Mouse (Mus musculus) liver, embryonic 16.5 days (tissue): Measurements from ENCODE around the gene Ctla4. TPM values are rescaled to one million over a fixed set of nuclear protein-coding genes. Genes with fewer than 3 reads are reported as not detected.

ENCODE experiments used
- ATAC-seq: fragments of 200-750 bp; cut with Nextera tagmentation; 2 replicates; pipeline ENCODE4 v1.8.0; 2017; ENCODE audit warnings: low read depth, mild to moderate bottlenecking, moderate number of reproducible peaks, moderate library complexity
- H3K27ac ChIP-seq: fragments of 300-500 bp; sonication (generic); 2 replicates; pipeline ENCODE4 v1.5.1; 2014; ENCODE audit warnings: mild to moderate bottlenecking, low read length
- H3K27me3 ChIP-seq: fragments of 300-500 bp; sonication (generic); 2 replicates; pipeline ENCODE4 v1.6.1; 2014; ENCODE audit warnings: low read depth, low read length, mixed read lengths; ENCODE audit not compliant: control insufficient read depth, insufficient read depth
- H3K36me3 ChIP-seq: fragments of 300-500 bp; sonication (generic); 2 replicates; pipeline ENCODE4 v1.6.1; 2014; ENCODE audit warnings: mild to moderate bottlenecking; ENCODE audit not compliant: control insufficient read depth, insufficient read depth
- H3K4me1 ChIP-seq: fragments of 300-500 bp; sonication (generic); 2 replicates; pipeline ENCODE4 v1.6.1; 2014; ENCODE audit warnings: low read depth, low read length, mixed read lengths; ENCODE audit not compliant: control insufficient read depth
- H3K4me2 ChIP-seq: fragments of 300-500 bp; sonication (generic); 2 replicates; pipeline ENCODE4 v1.6.1; 2014; ENCODE audit warnings: low read depth, low read length, mixed read lengths
- H3K4me3 ChIP-seq: fragments of 300-500 bp; sonication (generic); 2 replicates; pipeline ENCODE4 v1.5.1; 2014; ENCODE audit warnings: low read depth, mild to moderate bottlenecking, low read length
- H3K9ac ChIP-seq: fragments of 300-500 bp; sonication (generic); 2 replicates; pipeline ENCODE4 v1.6.1; 2014; ENCODE audit warnings: low read depth, low read length
- H3K9me3 ChIP-seq: fragments of 300-500 bp; sonication (generic); replicated peaks from 2 replicates; pipeline ENCODE4 v1.6.1; 2016; ENCODE audit warnings: low read length; ENCODE audit not compliant: control insufficient read depth
- WGBS: fragments of 180-500 bp; shearing (Covaris S2); extraction: QIAGEN DNeasy Blood & Tissue Kit; methylation state at CpG from one replicate; pipeline ENCODE4 v1.1.7; 2014; ENCODE audit not compliant: insufficient replicate concordance; 5-methylcytosine and 5-hydroxymethylcytosine counted together
- polyA plus RNA-seq: library from polyadenylated mRNA; unstranded; fragments of >200 nt; fragmentation: Nextera tagmentation; extraction: Ambion mirVana; gene quantifications from 2 replicates; pipeline ENCODE4 v1.2.1, GENCODE M21; 2015

The Ctla4 gene
- polyA plus RNA-seq, 1 experiment from 2014 or later: not detected

GRCm38 (mm10) chr1:60907466-60907865 lies 20.7 kb downstream of the Ctla4 start:
- H3K27ac ChIP-seq: no peak overlapping the region
- no peaks in the 10 kb centered on the region for H3K9me3 ChIP-seq
- no peaks in the 10 kb centered on the region for H3K27me3 ChIP-seq
- H3K36me3 ChIP-seq: no peaks in the 10 kb centered on the region
- no peak overlapping the region for H3K4me3 ChIP-seq
- no peak overlapping the region for H3K9ac ChIP-seq
- no peak overlapping the region for H3K4me2 ChIP-seq
- H3K4me1 ChIP-seq: no peaks in the 10 kb centered on the region
- ATAC-seq: no peak
- WGBS: 51% methylated on average over 3 of the region's 3 CpGs

- no peak for ATAC-seq
- no peak overlapping the region for H3K4me3 ChIP-seq
- H3K4me1 ChIP-seq: no peaks in the 10 kb centered on the region
- WGBS: 51% methylated on average over 9 of the region's 9 CpGs
- no peaks in the 10 kb centered on the region for H3K36me3 ChIP-seq
- H3K4me2 ChIP-seq: no peak overlapping the region
- H3K27ac ChIP-seq: no peak overlapping the region
- no peak overlapping the region for H3K9ac ChIP-seq
- H3K9me3 ChIP-seq: no peaks in the 10 kb centered on the region
- no peaks in the 10 kb centered on the region for H3K27me3 ChIP-seq
Measured at GRCm38 (mm10) chr1:60908751-60909161, 22.0 kb downstream of the Ctla4 start.

GRCm38 (mm10) chr1:60909746-60910145 lies 22.9 kb downstream of the Ctla4 start:
- Histone ChIP-seq H3K27me3 (no peaks in the 10 kb centered on the region), H3K27ac (no peak overlapping the region), H3K4me3 (no peak overlapping the region), H3K4me2 (no peak overlapping the region), H3K9ac (no peak overlapping the region), H3K9me3 (no peaks in the 10 kb centered on the region), H3K36me3 (no peaks in the 10 kb centered on the region), H3K4me1 (no peaks in the 10 kb centered on the region)
- no peak for ATAC-seq
- WGBS: 39% methylated on average over 1 of the region's 1 CpGs

GRCm38 (mm10) chr1:60910796-60911195 lies 24.0 kb downstream of the Ctla4 start:
- H3K9me3 ChIP-seq: no peaks in the 10 kb centered on the region
- no peak overlapping the region for H3K4me3 ChIP-seq
- no peaks in the 10 kb centered on the region for H3K4me1 ChIP-seq
- no peaks in the 10 kb centered on the region for H3K36me3 ChIP-seq
- no peak overlapping the region for H3K4me2 ChIP-seq
- H3K9ac ChIP-seq: no peak overlapping the region
- H3K27me3 ChIP-seq: no peaks in the 10 kb centered on the region
- 61% methylated on average over 1 of the region's 1 CpGs for WGBS
- ATAC-seq: no peak
- H3K27ac ChIP-seq: no peak overlapping the region

- Histone ChIP-seq H3K27ac (no peak overlapping the region), H3K27me3 (no peaks in the 10 kb centered on the region), H3K9me3 (no peaks in the 10 kb centered on the region), H3K36me3 (no peaks in the 10 kb centered on the region), H3K9ac (no peak overlapping the region), H3K4me1 (no peaks in the 10 kb centered on the region), H3K4me3 (no peak overlapping the region), H3K4me2 (no peak overlapping the region)
- 44% methylated on average over 3 of the region's 3 CpGs for WGBS
- no peak for ATAC-seq
Measured at GRCm38 (mm10) chr1:60911631-60912030, 24.8 kb downstream of the Ctla4 start.

GRCm38 (mm10) chr1:60913305-60913704 lies 26.5 kb downstream of the Ctla4 start:
- Histone ChIP-seq H3K27me3 (no peaks in the 10 kb centered on the region), H3K4me1 (no peaks in the 10 kb centered on the region), H3K9me3 (no peaks in the 10 kb centered on the region), H3K4me3 (no peak overlapping the region), H3K27ac (no peak overlapping the region), H3K9ac (no peak overlapping the region), H3K4me2 (no peak overlapping the region), H3K36me3 (no peaks in the 10 kb centered on the region)
- WGBS: 62% methylated on average over 4 of the region's 4 CpGs
- no peak for ATAC-seq

- 26% methylated on average over 10 of the region's 10 CpGs for WGBS
Measured at GRCm38 (mm10) chr1:60916281-60916781, 29.5 kb downstream of the Ctla4 start.

GRCm38 (mm10) chr1:60920493-60921355 lies 33.9 kb downstream of the Ctla4 start:
- Histone ChIP-seq H3K36me3 (no peaks in the 10 kb centered on the region), H3K4me1 (no peaks in the 10 kb centered on the region), H3K27ac (no peak overlapping the region), H3K4me3 (no peak overlapping the region), H3K4me2 (no peak overlapping the region), H3K9me3 (no peaks in the 10 kb centered on the region), H3K27me3 (no peaks in the 10 kb centered on the region), H3K9ac (no peak overlapping the region)
- no peak for ATAC-seq
- WGBS: 76% methylated on average over 24 of the region's 24 CpGs

More at GRCm38 (mm10) chr1:60916281-60916781, 29.5 kb downstream of the Ctla4 start:
- Histone ChIP-seq H3K4me2 (no peak overlapping the region), H3K27me3 (no peaks in the 10 kb centered on the region), H3K36me3 (no peaks in the 10 kb centered on the region), H3K4me3 (no peak overlapping the region), H3K4me1 (no peaks in the 10 kb centered on the region), H3K9ac (no peak overlapping the region), H3K27ac (no peak overlapping the region), H3K9me3 (no peaks in the 10 kb centered on the region)
- ATAC-seq: no peak

- Histone ChIP-seq H3K4me1 (no peaks in the 10 kb centered on the region), H3K9me3 (no peaks in the 10 kb centered on the region), H3K27ac (no peak overlapping the region), H3K36me3 (no peaks in the 10 kb centered on the region), H3K27me3 (no peaks in the 10 kb centered on the region), H3K9ac (no peak overlapping the region), H3K4me3 (no peak overlapping the region), H3K4me2 (no peak overlapping the region)
- WGBS: 54% methylated on average over 3 of the region's 3 CpGs
- ATAC-seq: no peak
Measured at GRCm38 (mm10) chr1:60929036-60929435, 42.2 kb downstream of the Ctla4 start.
